Mouse (Mus musculus) C2C12 (cell line): Measurements from ENCODE around the gene D130052B06Rik. TPM values are rescaled to one million over a fixed set of nuclear protein-coding genes. Genes with fewer than 3 reads are reported as not detected.

Experiments used
- H3K27me3 ChIP-seq: one replicate; pipeline ENCODE4 v1.6.1; 2011; ENCODE audit not compliant: control insufficient read depth, insufficient read depth, insufficient read length
- H3K36me3 ChIP-seq: one replicate; pipeline ENCODE4 v1.6.1; 2011; ENCODE audit not compliant: control insufficient read depth, insufficient read depth
- H3K4me3 ChIP-seq: one replicate; pipeline ENCODE4 v1.5.1; 2011; ENCODE audit warnings: mild to moderate bottlenecking, control low read depth; ENCODE audit not compliant: poor library complexity, insufficient read depth, severe bottlenecking
- H3K79me2 ChIP-seq: one replicate; pipeline ENCODE4 v1.6.1; 2011; ENCODE audit not compliant: control insufficient read depth, insufficient read depth
- H3K79me3 ChIP-seq: one replicate; pipeline ENCODE4 v1.6.1; 2011; ENCODE audit warnings: low read depth, control low read depth
- H3ac ChIP-seq: one replicate; pipeline ENCODE3; 2011; ENCODE audit warnings: low read depth; ENCODE audit not compliant: control insufficient read depth, insufficient read length
- CEBPB ChIP-seq: IDR thresholded peaks from one replicate; pipeline ENCODE4 v1.6.1; 2011; ENCODE audit warnings: low read depth, mild to moderate bottlenecking, control low read depth, moderate library complexity
- CTCF ChIP-seq: IDR thresholded peaks from one replicate; pipeline ENCODE4 v1.5.1; 2011; ENCODE audit not compliant: control insufficient read depth, insufficient read depth, insufficient read length
- FOSL1 ChIP-seq: IDR thresholded peaks from one replicate; pipeline ENCODE4 v1.8.0; 2011; ENCODE audit warnings: mild to moderate bottlenecking, low read length; ENCODE audit not compliant: poor library complexity, insufficient read depth, severe bottlenecking
- MAX ChIP-seq: IDR thresholded peaks from one replicate; pipeline ENCODE4 v1.6.1; 2011; ENCODE audit warnings: mild to moderate bottlenecking, control low read depth
- MYOD1 ChIP-seq: IDR thresholded peaks from one replicate; pipeline ENCODE4 v1.6.1; 2011; ENCODE audit warnings: low read depth; ENCODE audit not compliant: control insufficient read depth, insufficient read length
- MYOG ChIP-seq: IDR thresholded peaks from one replicate; pipeline ENCODE4 v1.6.1; 2011; ENCODE audit not compliant: control insufficient read depth, insufficient read length; ENCODE audit errors: extremely low read depth
- USF1 ChIP-seq: IDR thresholded peaks from one replicate; pipeline ENCODE4 v1.6.1; 2011; ENCODE audit warnings: low read depth, mild to moderate bottlenecking, control low read depth, moderate library complexity
- polyA plus RNA-seq: library from polyadenylated mRNA; unstranded; fragments of >200 nt; fragmentation: generic; extraction: Trizol; gene quantifications from one replicate; pipeline ENCODE4 v1.2.1, GENCODE M21; 2012; ENCODE audit warnings: missing spikeins

The D130052B06Rik gene
- polyA plus RNA-seq, 1 experiment: not detected

DNA sequence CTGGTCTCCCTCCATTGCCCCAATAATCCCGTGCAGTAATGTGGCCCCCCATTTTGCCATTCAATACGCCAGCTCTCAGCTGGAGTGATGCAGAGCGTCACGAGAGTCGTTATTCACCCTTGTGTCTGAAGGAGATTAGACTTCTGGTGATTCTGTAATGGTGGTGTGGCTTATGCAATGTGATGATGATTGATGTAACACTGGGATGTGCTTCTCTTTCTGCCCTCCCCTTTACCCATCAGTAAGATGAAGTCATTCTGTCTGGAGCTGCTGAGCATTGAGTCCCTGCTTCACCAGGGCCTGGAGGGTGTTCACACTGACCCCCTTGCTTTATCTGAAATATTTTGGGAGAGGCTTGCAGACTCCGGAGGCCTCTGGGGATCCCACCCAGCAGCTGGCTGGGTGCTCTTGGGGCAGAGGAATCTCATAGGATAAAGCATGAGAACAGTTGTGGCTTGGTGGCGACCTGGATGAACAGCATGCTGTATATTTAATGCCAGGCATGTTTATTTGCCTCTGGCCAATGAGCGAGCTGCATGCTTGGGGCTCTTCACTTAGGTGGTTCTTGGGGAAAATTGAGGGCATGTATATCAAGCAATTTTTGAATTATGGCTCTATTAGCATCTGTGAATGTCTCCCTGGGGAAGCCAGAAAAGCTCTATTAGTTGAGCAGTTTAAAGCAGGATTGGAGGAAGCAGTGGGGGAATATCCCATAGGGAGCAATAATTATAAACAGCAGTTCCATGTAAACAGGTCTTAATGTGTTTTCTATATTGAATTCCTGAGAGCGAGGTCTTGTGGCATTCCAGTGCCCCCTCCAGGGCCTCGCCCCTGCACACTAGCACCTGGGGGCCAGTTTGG, 71.2 kb downstream of the D130052B06Rik start:
- H3ac ChIP-seq: no peak overlapping the region
- H3K36me3 ChIP-seq: no peaks in the 10 kb centered on the region
- no peaks in the 10 kb centered on the region for H3K79me2 ChIP-seq
- no peaks in the 10 kb centered on the region for H3K27me3 ChIP-seq
- no peaks in the 10 kb centered on the region for H3K79me3 ChIP-seq
- TF ChIP-seq CTCF (no peak), MYOG (no peak), FOSL1 (no peak), MAX (no peak), CEBPB (no peak), USF1 (no peak), MYOD1 (no peak)
- H3K4me3 ChIP-seq: no peak overlapping the region

Other genes starting within 250 kb of the D130052B06Rik start
- gene Ranbp17, start 85.6 kb upstream of the D130052B06Rik start, polyA plus RNA-seq: not detected
- gene Gabrp, start 20.3 kb upstream of the D130052B06Rik start, polyA plus RNA-seq: not detected